In genomic region chr19:46575196-46575595, GRCm38 (mm10) we compare ENCODE assay signal across 16 mouse cellular contexts. TPM values are rescaled to one million over a fixed set of nuclear protein-coding genes. Genes with fewer than 3 reads are reported as not detected.
DNase-seq lines count a peak whose midpoint lies in the region; ATAC-seq and TF ChIP-seq lines count a peak whose summit lies in the region.
"Had no signal": no experiment of that assay in that cellular context is flagged by ENCODE, and none has a peak within 500 bp of the region (broad histone marks: within the 10 kb centered on the region; RNA-seq: fewer than 3 reads in every experiment).

No protein-coding gene starts in this region.

- H3K4me1 ChIP-seq in stomach, embryonic 15.5 days: peaks cover 21% of the 10 kb centered on the region; the same call in 1 of the 2 replicates
- no peaks in the 10 kb centered on the region for H3K4me1 ChIP-seq in stomach, postnatal 0 days (replicated peaks; ENCODE audit: control insufficient read depth, insufficient read depth)

- TF ChIP-seq CTCF in stomach, postnatal 0 days (IDR thresholded peaks at IDR 0.05; ENCODE audit: low read depth): no peak

- no peaks in the 10 kb centered on the region for H3K36me3 ChIP-seq in stomach, embryonic 15.5 days
- no peaks in the 10 kb centered on the region for H3K36me3 ChIP-seq in stomach, postnatal 0 days (ENCODE audit: control insufficient read depth, insufficient read depth, low read length)
- H3K36me3 ChIP-seq: embryonic facial prominence, embryonic 12.5 days; forebrain, embryonic 10.5 days had no signal

- no peak overlapping the region for H3K4me3 ChIP-seq in stomach, embryonic 15.5 days (replicated peaks)
- no peak overlapping the region for H3K4me3 ChIP-seq in stomach, postnatal 0 days (ENCODE audit: low read depth, low read length)
- H3K4me3 ChIP-seq: embryonic facial prominence, embryonic 12.5 days; forebrain, embryonic 10.5 days had no signal

- DNase-seq in stomach, postnatal 0 days (ENCODE audit: low spot score): no peak
- DNase-seq in kidney, adult 8-10 months: peak; percentile 66 to 85
- peak; percentile 35 for DNase-seq in liver
- no peak for DNase-seq in spleen, postnatal 14 days (ENCODE audit: low spot score in 2 of 2)
- DNase-seq in cerebellum, postnatal 36 days: no peak
- DNase-seq in right cerebral cortex, postnatal 4 days: no peak
- DNase-seq: adrenal gland, adult 2 months; cerebellum, postnatal 14 days; left cerebral cortex, postnatal 4 days; right cerebral cortex, postnatal 25 days had no signal

- H3K27ac ChIP-seq in stomach, embryonic 15.5 days: 0 out of 2 replicates have a peak overlapping the region, but pooled peaks have one; percentile 40
- H3K27ac ChIP-seq in stomach, postnatal 0 days (replicated peaks): no peak overlapping the region
- H3K27ac ChIP-seq: embryonic facial prominence, embryonic 12.5 days; forebrain, embryonic 10.5 days had no signal

- ATAC-seq in stomach, embryonic 15.5 days (ENCODE audit: insufficient read depth, low FRiP score, low read depth): no peak
- no peak for ATAC-seq in stomach, postnatal 0 days (ENCODE audit: low FRiP score, low TSS enrichment)
- ATAC-seq: Patski had no signal

- H3K9ac ChIP-seq in stomach, embryonic 15.5 days: no peak overlapping the region
- no peak overlapping the region for H3K9ac ChIP-seq in stomach, postnatal 0 days (ENCODE audit: low read length)
- H3K9ac ChIP-seq: embryonic facial prominence, embryonic 12.5 days had no signal

- 0 out of 2 replicates have a peak overlapping the region, but pooled peaks have one; percentile 22 for H3K4me2 ChIP-seq in stomach, embryonic 15.5 days
- no peak overlapping the region for H3K4me2 ChIP-seq in stomach, postnatal 0 days (replicated peaks; ENCODE audit: low read depth)
- H3K4me2 ChIP-seq: embryonic facial prominence, embryonic 12.5 days; heart, embryonic 11.5 days had no signal

- H3K27me3 ChIP-seq in stomach, embryonic 15.5 days (replicated peaks): no peaks in the 10 kb centered on the region
- no peaks in the 10 kb centered on the region for H3K27me3 ChIP-seq in stomach, postnatal 0 days (ENCODE audit: control insufficient read depth, insufficient read depth, low read length)
- H3K27me3 ChIP-seq: CH12.LX; embryonic facial prominence, embryonic 12.5 days; Patski had no signal

- H3K9me3 ChIP-seq in stomach, embryonic 15.5 days: no peaks in the 10 kb centered on the region
- H3K9me3 ChIP-seq in stomach, postnatal 0 days (ENCODE audit: control insufficient read depth, low read length): no peaks in the 10 kb centered on the region
- H3K9me3 ChIP-seq: embryonic facial prominence, embryonic 12.5 days; forebrain, embryonic 10.5 days had no signal

- no peak for TF ChIP-seq EP300 in stomach, postnatal 0 days (optimal IDR thresholded peaks at IDR 0.05)

- WGBS in stomach, embryonic 15.5 days: 63% methylated on average over 4 of the region's 4 CpGs
- 45% methylated on average over 4 of the region's 4 CpGs for WGBS in stomach, postnatal 0 days

RNA-seq across cellular contexts. Expression of gene Sfxn2, which starts 2.0 kb away (rescaled TPM):
- polyA plus RNA-seq in stomach, embryonic 15.5 days (2015; fragmentation: Nextera tagmentation; extraction: Ambion mirVana): 21.9 and 23.8 TPM in 2 replicates
- 9.4 and 10.0 TPM in 2 replicates for polyA plus RNA-seq in stomach, postnatal 0 days (2015; fragmentation: Nextera tagmentation; extraction: Ambion mirVana)

RNA-seq across cellular contexts. Expression of gene Arl3, which starts 2.2 kb away (rescaled TPM):
- polyA plus RNA-seq in stomach, embryonic 15.5 days (2015; fragmentation: Nextera tagmentation; extraction: Ambion mirVana): 98.2 and 103 TPM in 2 replicates
- 39.6 and 41.6 TPM in 2 replicates for polyA plus RNA-seq in stomach, postnatal 0 days (2015; fragmentation: Nextera tagmentation; extraction: Ambion mirVana)

RNA-seq across cellular contexts. Expression of gene Wbp1l, which starts 23.7 kb away (rescaled TPM):
- polyA plus RNA-seq in stomach, embryonic 15.5 days (2015; fragmentation: Nextera tagmentation; extraction: Ambion mirVana): 40.4 and 42.8 TPM in 2 replicates
- 31.2 and 32.9 TPM in 2 replicates for polyA plus RNA-seq in stomach, postnatal 0 days (2015; fragmentation: Nextera tagmentation; extraction: Ambion mirVana)

Comparison
In these comparisons a context has a peak if more than half of its experiments do, and no peak if none do; other contexts are left out.
1. DNase-seq: peak in kidney, adult 8-10 months (2 of 2) and liver (single experiment); none in stomach, postnatal 0 days (single experiment), spleen, postnatal 14 days (0 of 2), cerebellum, postnatal 36 days (0 of 2) and right cerebral cortex, postnatal 4 days (single experiment).